Mouse (Mus musculus) fibroblast of lung, adult 2 months (primary cell): ENCODE measurements at regions not wholly inside any gene's neighbourhood (a gene's known extent, or its start where the extent isn't known, plus 50 kb on each side); places are given as distances from the start of the nearest gene placed in this dataset.

Experiments used
- DNase-seq: peaks from one replicate; pipeline ENCODE4 v3.0.0-alpha.2; 2011; ENCODE audit warnings: low read depth

- no peak for DNase-seq
Measured at GRCm38 (mm10) chr1:183622341-183622740, 204.3 kb downstream of the Hhipl2 start.

GRCm38 (mm10) chr1:183624266-183624665 is 206.3 kb downstream of the Hhipl2 start:
- DNase-seq, result no peak

DNA sequence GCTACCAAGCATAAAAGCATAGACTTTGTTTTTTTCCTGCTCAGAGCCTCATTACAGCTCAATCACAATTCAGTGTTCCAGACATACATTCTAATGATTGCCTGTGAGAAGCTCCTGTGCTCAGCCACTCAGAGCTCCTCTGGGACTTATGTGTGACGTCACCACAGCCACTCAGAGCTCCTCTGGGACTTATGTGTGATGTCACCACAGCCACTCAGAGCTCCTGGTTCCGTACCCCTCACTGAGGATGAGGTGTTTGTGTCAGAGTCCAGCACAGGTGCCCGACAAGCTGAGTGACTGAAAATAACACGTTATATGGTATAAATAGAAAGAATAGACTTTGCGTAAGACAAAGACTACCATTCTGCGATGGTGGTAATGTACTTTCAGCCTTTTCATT is 215.8 kb downstream of the Hhipl2 start:
- DNase-seq, result no peak

DNA sequence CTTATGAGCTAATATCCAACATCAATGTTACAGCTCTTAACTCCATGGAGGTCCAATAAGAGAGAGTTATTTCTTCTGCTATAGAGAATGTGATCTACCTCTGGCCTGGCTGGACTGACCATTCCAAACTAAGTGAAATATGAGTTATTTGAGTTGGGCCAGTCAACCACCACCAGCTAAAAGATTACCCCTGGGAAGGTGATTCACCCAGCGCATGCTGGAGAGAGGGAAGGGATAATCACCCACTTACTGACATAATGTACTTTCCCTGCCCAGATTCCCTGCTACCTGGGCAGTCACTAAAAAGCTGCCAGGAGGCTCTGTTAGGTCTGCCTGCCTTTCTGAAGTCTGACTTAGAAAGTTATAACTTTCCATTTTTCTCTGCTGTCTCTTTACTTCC is 216.8 kb downstream of the Hhipl2 start:
- DNase-seq, result no peak

DNA sequence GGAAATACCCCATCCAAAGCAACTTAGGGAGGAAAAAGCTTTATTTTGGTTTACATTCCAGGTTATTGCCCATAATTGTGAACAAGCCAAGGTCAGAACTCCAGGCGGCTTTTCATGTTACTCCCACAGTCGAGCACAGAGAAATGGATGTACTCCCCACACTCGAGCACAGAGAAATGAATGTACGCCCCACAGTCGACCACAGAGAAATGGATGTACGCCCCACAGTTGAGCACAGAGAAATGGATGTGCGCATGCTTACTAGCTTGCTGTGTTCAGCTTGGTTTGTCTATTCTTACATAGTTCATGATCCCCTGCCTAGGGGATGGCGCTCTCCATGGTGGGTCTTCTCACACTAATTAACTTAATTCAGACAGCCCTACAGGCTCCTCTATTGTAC is 219.2 kb downstream of the Hhipl2 start:
- DNase-seq, result no peak

GRCm38 (mm10) chr1:183639332-183639731 is 221.3 kb downstream of the Hhipl2 start:
- no peak for DNase-seq

GRCm38 (mm10) chr1:183640568-183640967 is 222.6 kb downstream of the Hhipl2 start:
- DNase-seq, result no peak

DNA sequence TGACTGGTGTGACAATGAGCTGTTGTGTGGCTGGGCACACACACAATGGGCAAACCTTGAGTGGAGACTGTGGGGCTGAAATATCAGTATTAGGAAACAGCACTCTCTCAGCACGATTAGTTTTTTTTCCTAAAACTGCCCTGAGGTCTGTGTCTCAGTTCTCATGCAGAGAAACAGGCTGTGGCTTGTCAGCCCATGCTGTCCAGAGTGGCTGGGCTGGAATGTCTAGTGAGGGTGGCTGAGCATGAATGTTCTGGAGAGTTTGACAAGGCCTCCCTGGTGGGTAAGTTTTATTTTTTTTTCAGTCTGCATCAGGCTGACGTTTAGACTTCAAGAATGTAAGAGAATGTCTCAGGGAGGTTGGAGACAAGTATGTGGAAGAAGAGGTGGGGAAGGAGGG is 226.0 kb downstream of the Hhipl2 start:
- peak; percentile 39 for DNase-seq

GRCm38 (mm10) chr1:183653878-183654277 is 235.9 kb downstream of the Hhipl2 start:
- no peak for DNase-seq

DNA sequence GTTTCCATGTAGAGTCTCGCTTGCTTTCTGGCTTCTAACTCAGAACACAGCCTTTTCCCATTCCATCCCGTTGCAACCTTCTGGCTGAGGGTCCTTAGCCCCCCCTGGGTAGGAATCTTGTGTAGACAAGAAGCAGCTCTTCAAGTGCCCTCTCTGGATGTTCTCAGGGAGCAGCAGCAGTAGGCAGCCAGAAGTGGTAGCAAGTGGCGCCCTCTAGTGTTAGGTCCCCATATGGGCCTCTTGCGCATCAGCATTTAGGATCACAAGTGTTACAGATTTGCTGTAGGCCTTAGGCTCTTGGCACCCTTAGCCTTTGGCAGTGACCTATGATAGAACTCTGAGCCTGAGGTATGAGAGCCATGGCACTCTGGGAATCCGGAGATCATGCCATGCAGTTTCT is 239.0 kb downstream of the Hhipl2 start:
- no peak for DNase-seq

DNA sequence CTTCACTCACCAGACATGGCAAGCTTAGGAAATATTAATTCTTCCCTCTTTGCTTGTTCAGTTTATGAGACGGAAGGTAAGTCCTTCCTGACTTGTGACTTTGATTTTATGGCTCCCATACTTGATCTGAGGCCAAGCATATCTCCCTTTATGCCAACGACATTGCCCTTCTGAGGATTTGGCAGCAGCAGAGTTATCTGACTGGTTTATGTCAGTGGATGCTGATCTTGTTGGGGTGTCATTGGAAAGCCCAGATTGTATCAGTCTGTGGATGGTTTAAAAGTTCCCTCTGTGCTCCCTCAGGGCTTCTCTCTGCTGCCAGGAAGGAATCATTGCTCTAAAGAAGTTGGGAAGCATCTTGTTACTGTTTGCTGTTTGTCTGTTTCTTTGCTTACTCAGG is 242.5 kb downstream of the Hhipl2 start:
- DNase-seq, result no peak

GRCm38 (mm10) chr1:183662369-183663043 is 244.5 kb downstream of the Hhipl2 start:
- no peak for DNase-seq

DNA sequence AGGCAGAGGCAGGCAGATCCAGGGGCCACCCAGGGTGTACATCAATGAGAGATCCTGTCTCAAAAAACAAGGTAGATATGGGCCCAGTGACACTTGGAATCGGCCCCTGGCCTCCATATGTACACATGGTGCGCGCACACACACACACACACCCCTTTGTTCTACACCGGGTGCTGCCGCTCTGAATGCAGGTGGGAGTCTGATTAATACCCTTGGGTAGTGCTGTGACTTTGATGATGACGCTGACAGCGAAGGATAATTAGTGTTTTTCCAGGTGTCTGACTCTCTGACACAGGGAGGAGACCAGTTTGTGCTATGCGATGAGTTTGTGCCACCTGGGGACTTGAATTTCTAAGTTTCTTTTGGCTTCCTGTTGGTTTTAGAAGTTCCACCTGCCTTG is 251.3 kb downstream of the Hhipl2 start:
- no peak for DNase-seq

- DNase-seq, result peak; percentile 24
Measured at GRCm38 (mm10) chr1:183669674-183670073, 251.7 kb downstream of the Hhipl2 start.

- no peak for DNase-seq
Measured at GRCm38 (mm10) chr1:183670542-183670941, 252.5 kb downstream of the Hhipl2 start.

- DNase-seq, result peak; percentile 67
Measured at GRCm38 (mm10) chr1:183671541-183671940, 253.5 kb downstream of the Hhipl2 start.

DNA sequence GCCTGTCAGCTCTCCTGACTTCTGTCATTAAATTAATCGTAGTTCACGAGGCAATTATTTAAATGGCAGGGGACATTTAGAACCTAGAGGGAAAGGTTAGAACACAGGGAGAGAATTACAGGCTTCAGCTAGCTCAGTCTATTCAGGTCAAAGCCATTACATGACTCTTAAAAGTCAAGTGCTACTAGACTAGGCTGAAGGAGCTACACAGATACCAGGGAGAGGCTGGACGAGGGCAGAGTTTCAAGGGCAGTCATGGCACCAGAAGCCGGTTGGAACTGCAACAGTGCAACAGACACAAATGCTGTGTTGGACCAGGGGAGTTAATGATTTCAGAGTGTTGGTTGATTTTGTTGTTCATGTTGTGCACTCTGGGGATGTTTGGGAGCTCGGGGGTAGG is 254.5 kb downstream of the Hhipl2 start:
- no peak for DNase-seq

- no peak for DNase-seq
Measured at GRCm38 (mm10) chr1:183677585-183677984, 259.6 kb downstream of the Hhipl2 start.

- DNase-seq, result peak; percentile 71
Measured at GRCm38 (mm10) chr1:183679949-183680348, 261.9 kb downstream of the Hhipl2 start.

DNA sequence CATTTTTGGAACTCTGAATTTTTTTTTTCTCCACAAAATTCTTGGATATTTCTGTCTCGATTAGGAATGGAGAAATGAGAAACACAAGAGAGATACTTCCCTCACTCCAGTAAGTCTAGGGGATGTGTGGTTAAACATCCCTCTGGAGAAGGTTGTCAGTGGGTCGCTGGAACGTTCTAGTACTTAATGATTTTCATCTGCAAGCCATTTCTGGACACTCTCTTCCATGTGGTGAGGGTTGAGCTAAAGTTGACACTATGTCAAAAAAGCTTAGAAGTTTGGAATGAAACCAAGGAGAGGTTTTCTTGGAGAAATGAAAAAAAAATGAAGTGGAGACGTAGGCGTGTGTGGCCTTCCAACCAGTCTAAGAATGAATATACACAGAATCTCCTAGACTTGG is 268.0 kb downstream of the Hhipl2 start:
- no peak for DNase-seq

GRCm38 (mm10) chr1:183692756-183693155 is 274.7 kb downstream of the Hhipl2 start:
- DNase-seq, result no peak

GRCm38 (mm10) chr1:183699284-183699683 is 281.3 kb downstream of the Hhipl2 start:
- DNase-seq, result no peak

DNA sequence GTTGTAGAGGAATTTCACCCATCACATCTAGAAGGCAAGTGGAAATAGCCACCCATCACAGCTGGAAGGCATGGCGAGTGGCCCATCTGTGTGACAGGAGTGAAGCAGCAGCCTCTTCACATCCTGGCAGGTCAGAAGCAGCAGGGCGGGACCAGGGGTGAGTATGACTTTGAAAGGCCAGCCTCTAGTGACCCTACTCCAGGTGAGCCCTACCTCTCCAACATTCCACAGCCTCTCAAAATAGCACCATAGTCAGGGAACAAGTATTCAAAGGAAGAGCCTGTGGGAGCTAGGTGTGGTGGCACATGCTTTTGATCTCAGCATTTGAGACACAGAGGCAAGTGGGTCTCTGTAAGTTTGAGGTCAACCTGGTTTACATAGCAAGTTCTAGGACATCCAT is 284.9 kb downstream of the Hhipl2 start:
- DNase-seq, result no peak

DNA sequence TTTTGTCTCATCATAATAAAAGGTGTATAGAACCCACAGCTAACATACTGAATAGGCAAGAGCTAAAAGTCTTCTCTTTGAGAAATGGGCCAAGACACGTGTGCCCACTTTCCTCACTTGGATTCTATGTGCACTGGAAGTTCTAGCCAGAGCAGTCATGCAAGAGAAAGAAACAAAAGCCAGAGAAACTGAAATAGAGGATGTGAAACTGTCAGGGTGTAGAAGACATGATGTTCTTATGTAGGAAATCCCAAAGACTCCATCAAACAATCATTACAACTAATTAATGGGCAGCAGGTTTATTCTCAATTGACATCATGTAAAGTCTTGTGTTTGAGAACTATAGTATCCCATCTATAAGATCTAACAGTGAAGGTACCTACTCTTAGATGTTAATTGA is 294.9 kb downstream of the Hhipl2 start:
- DNase-seq, result no peak

- DNase-seq, result no peak
Measured at GRCm38 (mm10) chr1:183717060-183717459, 296.0 kb upstream of the Dusp10 start.
